Mouse (Mus musculus): ENCODE measurements around the gene F11r. TPM values are rescaled to one million over a fixed set of nuclear protein-coding genes. Genes with fewer than 3 reads are reported as not detected.

F11r gene
- polyA plus RNA-seq, 1 experiment from 2014 or later = 29.7 TPM

GRCm38 (mm10) chr1:171412446-171412845 lies 24.9 kb upstream of the F11r start:
- Histone ChIP-seq H3K4me3 (replicated peaks) (peak overlapping the region; percentile 86), H3K27ac (replicated peaks) (no peak overlapping the region)

GRCm38 (mm10) chr1:171413608-171414007 lies 23.7 kb upstream of the F11r start:
- peaks cover 32% of the 10 kb centered on the region for H3K36me3 ChIP-seq (replicated peaks)
- no peak overlapping the region for H3K4me2 ChIP-seq
- no peak overlapping the region for H3K27ac ChIP-seq (replicated peaks)
- no peak for ATAC-seq (ENCODE audit: insufficient read depth)
- H3K9ac ChIP-seq = no peak overlapping the region
- H3K4me1 ChIP-seq (replicated peaks) = peaks cover 24% of the 10 kb centered on the region
- WGBS (ENCODE audit: insufficient replicate concordance) = 74% methylated on average over 8 of the region's 8 CpGs
- H3K9me3 ChIP-seq (replicated peaks) = no peaks in the 10 kb centered on the region
- H3K4me3 ChIP-seq (replicated peaks) = no peak overlapping the region
- peaks cover 10% of the 10 kb centered on the region; the same call in 1 of the 2 replicates for H3K27me3 ChIP-seq

More at GRCm38 (mm10) chr1:171412446-171412845, 24.9 kb upstream of the F11r start:
- Histone ChIP-seq H3K4me2 (peak overlapping the region; percentile 75), H3K9ac (0 out of 2 replicates have a peak overlapping the region, but pooled peaks have one; percentile 90), H3K9me3 (replicated peaks) (no peaks in the 10 kb centered on the region), H3K36me3 (replicated peaks) (peaks cover 24% of the 10 kb centered on the region), H3K4me1 (replicated peaks) (peaks cover 24% of the 10 kb centered on the region), H3K27me3 (peaks cover 11% of the 10 kb centered on the region; the same call in 1 of the 2 replicates)
- no peak for ATAC-seq (ENCODE audit: insufficient read depth)
- WGBS (ENCODE audit: insufficient replicate concordance) = 60% methylated on average over 3 of the region's 3 CpGs

GRCm38 (mm10) chr1:171418660-171419059 lies 18.7 kb upstream of the F11r start, which contains the start of gene Tstd1:
Gene Tstd1, plus strand, starts transcription at chr1:171418872.
- peaks cover 18% of the 10 kb centered on the region for H3K4me1 ChIP-seq (replicated peaks)
- peaks cover 50% of the 10 kb centered on the region for H3K36me3 ChIP-seq (replicated peaks)
- no peak within 1 kb of the TSS for H3K27ac ChIP-seq (replicated peaks)
- no peaks in the 10 kb centered on the region for H3K9me3 ChIP-seq (replicated peaks)
- no peak within 1 kb of the TSS for H3K4me2 ChIP-seq
- ATAC-seq (ENCODE audit: insufficient read depth) = no peak
- no peak within 1 kb of the TSS for H3K4me3 ChIP-seq (replicated peaks)
- no peak within 1 kb of the TSS for H3K9ac ChIP-seq
- WGBS (ENCODE audit: insufficient replicate concordance) = 75% methylated on average over 5 of the region's 5 CpGs
- H3K27me3 ChIP-seq = no peaks in the 10 kb centered on the region

GRCm38 (mm10) chr1:171419291-171419882 lies 17.9 kb upstream of the F11r start:
- ATAC-seq (ENCODE audit: insufficient read depth) = no peak
- H3K27me3 ChIP-seq = no peaks in the 10 kb centered on the region
- no peak overlapping the region for H3K9ac ChIP-seq
- no peaks in the 10 kb centered on the region for H3K9me3 ChIP-seq (replicated peaks)
- H3K4me1 ChIP-seq (replicated peaks) = peaks cover 11% of the 10 kb centered on the region
- H3K27ac ChIP-seq (replicated peaks) = no peak overlapping the region
- H3K36me3 ChIP-seq (replicated peaks) = peaks cover 50% of the 10 kb centered on the region
- H3K4me2 ChIP-seq = no peak overlapping the region
- whole genome bisulfite sequencing (ENCODE audit: insufficient replicate concordance) = 75% methylated on average over 12 of the region's 12 CpGs
- no peak overlapping the region for H3K4me3 ChIP-seq (replicated peaks)

GRCm38 (mm10) chr1:171419905-171420304 lies 17.4 kb upstream of the F11r start:
- ATAC-seq (ENCODE audit: insufficient read depth) = no peak
- Histone ChIP-seq H3K27me3 (no peaks in the 10 kb centered on the region), H3K36me3 (replicated peaks) (peaks cover 50% of the 10 kb centered on the region), H3K4me2 (no peak overlapping the region), H3K4me3 (replicated peaks) (no peak overlapping the region), H3K9ac (no peak overlapping the region), H3K4me1 (replicated peaks) (peaks cover 8% of the 10 kb centered on the region; the same call in 1 of the 2 replicates), H3K27ac (replicated peaks) (no peak overlapping the region), H3K9me3 (replicated peaks) (no peaks in the 10 kb centered on the region)
- WGBS (ENCODE audit: insufficient replicate concordance) = 72% methylated on average over 5 of the region's 5 CpGs

GRCm38 (mm10) chr1:171422504-171423095 lies 14.7 kb upstream of the F11r start:
- Histone ChIP-seq H3K27ac (replicated peaks) (no peak overlapping the region), H3K27me3 (no peaks in the 10 kb centered on the region), H3K4me1 (replicated peaks) (peaks cover 8% of the 10 kb centered on the region; the same call in 1 of the 2 replicates), H3K4me3 (replicated peaks) (no peak overlapping the region), H3K9me3 (replicated peaks) (no peaks in the 10 kb centered on the region), H3K4me2 (no peak overlapping the region), H3K36me3 (replicated peaks) (peaks cover 26% of the 10 kb centered on the region), H3K9ac (no peak overlapping the region)
- ATAC-seq (ENCODE audit: insufficient read depth) = no peak; the same call in 1 of the 2 replicates
- WGBS (ENCODE audit: insufficient replicate concordance) = 65% methylated on average over 8 of the region's 8 CpGs

- Histone ChIP-seq H3K4me2 (peak overlapping the region; percentile 19), H3K9ac (no peak overlapping the region), H3K4me1 (replicated peaks) (peaks cover 8% of the 10 kb centered on the region; the same call in 1 of the 2 replicates), H3K27me3 (no peaks in the 10 kb centered on the region), H3K9me3 (replicated peaks) (no peaks in the 10 kb centered on the region), H3K4me3 (replicated peaks) (0 out of 2 replicates have a peak overlapping the region, but pooled peaks have one; percentile 5), H3K36me3 (replicated peaks) (peaks cover 9% of the 10 kb centered on the region; the same call in 1 of the 2 replicates), H3K27ac (replicated peaks) (no peak overlapping the region)
- 0 out of 2 replicates have a peak, but pooled peaks have one; percentile 35 for ATAC-seq (ENCODE audit: insufficient read depth)
- 51% methylated on average over 5 of the region's 5 CpGs for WGBS (ENCODE audit: insufficient replicate concordance)
Measured at GRCm38 (mm10) chr1:171424638-171425037, 12.7 kb upstream of the F11r start.

GRCm38 (mm10) chr1:171425126-171425525 lies 12.2 kb upstream of the F11r start:
- Histone ChIP-seq H3K9ac (no peak overlapping the region), H3K4me3 (replicated peaks) (0 out of 2 replicates have a peak overlapping the region, but pooled peaks have one; percentile 5), H3K27ac (replicated peaks) (peak overlapping the region; percentile 14; the same call in 1 of the 2 replicates), H3K4me2 (peak overlapping the region; percentile 19), H3K9me3 (replicated peaks) (no peaks in the 10 kb centered on the region), H3K4me1 (replicated peaks) (peaks cover 8% of the 10 kb centered on the region; the same call in 1 of the 2 replicates), H3K27me3 (no peaks in the 10 kb centered on the region), H3K36me3 (replicated peaks) (0 out of 2 replicates have a peak, but pooled peaks cover 5% of the 10 kb centered on the region)
- peak; percentile 52; the same call in 1 of the 2 replicates for ATAC-seq (ENCODE audit: insufficient read depth)
- WGBS (ENCODE audit: insufficient replicate concordance) = 56% methylated on average over 4 of the region's 4 CpGs

- Histone ChIP-seq H3K36me3 (replicated peaks) (no peaks in the 10 kb centered on the region), H3K27ac (replicated peaks) (no peak overlapping the region), H3K4me2 (no peak overlapping the region), H3K9me3 (replicated peaks) (no peaks in the 10 kb centered on the region), H3K27me3 (peaks cover 11% of the 10 kb centered on the region), H3K9ac (no peak overlapping the region), H3K4me1 (replicated peaks) (peaks cover 9% of the 10 kb centered on the region), H3K4me3 (replicated peaks) (no peak overlapping the region)
- no peak for ATAC-seq (ENCODE audit: insufficient read depth)
- 54% methylated on average over 5 of the region's 5 CpGs for WGBS (ENCODE audit: insufficient replicate concordance)
Measured at GRCm38 (mm10) chr1:171432158-171432557, 5.2 kb upstream of the F11r start.

- H3K4me2 ChIP-seq = no peak overlapping the region
- no peaks in the 10 kb centered on the region for H3K36me3 ChIP-seq (replicated peaks)
- ATAC-seq (ENCODE audit: insufficient read depth) = no peak
- H3K4me3 ChIP-seq (replicated peaks) = no peak overlapping the region
- no peak overlapping the region for H3K27ac ChIP-seq (replicated peaks)
- 45% methylated on average over 7 of the region's 7 CpGs for WGBS (ENCODE audit: insufficient replicate concordance)
- H3K9ac ChIP-seq = no peak overlapping the region
- no peaks in the 10 kb centered on the region for H3K9me3 ChIP-seq (replicated peaks)
- H3K4me1 ChIP-seq (replicated peaks) = peaks cover 20% of the 10 kb centered on the region
- H3K27me3 ChIP-seq = peaks cover 42% of the 10 kb centered on the region
Measured at GRCm38 (mm10) chr1:171435288-171435814, 2.0 kb upstream of the F11r start.

- WGBS (ENCODE audit: insufficient replicate concordance) = 37% methylated on average over 1 of the region's 1 CpGs
- Histone ChIP-seq H3K4me1 (replicated peaks) (peaks cover 23% of the 10 kb centered on the region), H3K4me2 (no peak overlapping the region)
Measured at GRCm38 (mm10) chr1:171435974-171436373, 1.4 kb upstream of the F11r start.

More at GRCm38 (mm10) chr1:171435974-171436373, 1.4 kb upstream of the F11r start:
- Histone ChIP-seq H3K36me3 (replicated peaks) (no peaks in the 10 kb centered on the region), H3K9me3 (replicated peaks) (no peaks in the 10 kb centered on the region), H3K27ac (replicated peaks) (no peak overlapping the region), H3K4me3 (replicated peaks) (no peak overlapping the region), H3K9ac (no peak overlapping the region), H3K27me3 (peaks cover 47% of the 10 kb centered on the region)
- ATAC-seq (ENCODE audit: insufficient read depth) = no peak

Measured in liver, embryonic 15.5 days (tissue).